Mouse (Mus musculus) liver, postnatal 0 days (tissue): ENCODE results near the gene Myo18a. TPM values are rescaled to one million over a fixed set of nuclear protein-coding genes. Genes with fewer than 3 reads are reported as not detected.

Source experiments
- ATAC-seq: fragments of 200-750 bp; cut with Nextera tagmentation; 2 replicates; pipeline ENCODE4 v1.8.0; 2017; ENCODE audit warnings: mild to moderate bottlenecking, moderate library complexity
- DNase-seq: peaks from one replicate; pipeline ENCODE4 v3.0.0-alpha.2; 2016
- H3K27ac ChIP-seq: fragments of 300-500 bp; sonication (generic); 2 replicates; pipeline ENCODE4 v1.5.1; 2014; ENCODE audit warnings: antibody characterized with exemption, moderate library complexity, mild to moderate bottlenecking, low read depth
- H3K27me3 ChIP-seq: fragments of 300-500 bp; sonication (generic); 2 replicates; pipeline ENCODE4 v1.6.1; 2014; ENCODE audit warnings: low read length, control low read depth, mixed read lengths; ENCODE audit not compliant: insufficient read depth
- H3K36me3 ChIP-seq: fragments of 300-500 bp; sonication (generic); replicated peaks from 2 replicates; pipeline ENCODE4 v1.6.1; 2014; ENCODE audit warnings: mild to moderate bottlenecking, control low read depth, low read length, moderate library complexity, mixed read lengths; ENCODE audit not compliant: insufficient read depth
- H3K4me1 ChIP-seq: fragments of 300-500 bp; sonication (generic); 2 replicates; pipeline ENCODE4 v1.6.1; 2014; ENCODE audit warnings: antibody characterized with exemption, mild to moderate bottlenecking, control low read depth; ENCODE audit not compliant: insufficient read depth
- H3K4me2 ChIP-seq: fragments of 300-500 bp; sonication (generic); 2 replicates; pipeline ENCODE4 v1.6.1; 2014; ENCODE audit warnings: low read depth, mild to moderate bottlenecking, low read length, moderate library complexity, mixed read lengths
- H3K4me3 ChIP-seq: fragments of 300-500 bp; sonication (generic); 2 replicates; pipeline ENCODE4 v1.5.1; 2014; ENCODE audit warnings: low read depth, low read length
- H3K9ac ChIP-seq: fragments of 300-500 bp; sonication (generic); replicated peaks from 2 replicates; pipeline ENCODE4 v1.6.1; 2014; ENCODE audit warnings: mild to moderate bottlenecking, moderate library complexity
- H3K9me3 ChIP-seq: fragments of 300-500 bp; sonication (generic); 2 replicates; pipeline ENCODE4 v1.6.1; 2016; ENCODE audit warnings: mild to moderate bottlenecking, control low read depth, low read length, mixed read lengths
- CTCF ChIP-seq: sonication (generic); IDR thresholded peaks from 2 replicates; pipeline ENCODE4 v1.5.1; 2016; ENCODE audit warnings: antibody characterized with exemption, low read depth
- EP300 ChIP-seq: IDR thresholded peaks from 2 replicates; pipeline ENCODE4 v1.6.1; 2016; ENCODE audit warnings: antibody characterized with exemption, low read depth, mild to moderate bottlenecking
- WGBS: fragments of 180-500 bp; shearing (Covaris S2); extraction: QIAGEN DNeasy Blood & Tissue Kit; methylation state at CpG from one replicate; pipeline ENCODE4 v1.1.7; 2014; ENCODE audit not compliant: insufficient replicate concordance; 5-methylcytosine and 5-hydroxymethylcytosine counted together
- polyA plus RNA-seq: library from polyadenylated mRNA; unstranded; fragments of >200 nt; fragmentation: Nextera tagmentation; extraction: Ambion mirVana; gene quantifications from 2 replicates; pipeline ENCODE4 v1.2.1, GENCODE M21; 2015

Myo18a gene
- polyA plus RNA-seq, 1 experiment from 2014 or later, result 10.4 TPM

DNA sequence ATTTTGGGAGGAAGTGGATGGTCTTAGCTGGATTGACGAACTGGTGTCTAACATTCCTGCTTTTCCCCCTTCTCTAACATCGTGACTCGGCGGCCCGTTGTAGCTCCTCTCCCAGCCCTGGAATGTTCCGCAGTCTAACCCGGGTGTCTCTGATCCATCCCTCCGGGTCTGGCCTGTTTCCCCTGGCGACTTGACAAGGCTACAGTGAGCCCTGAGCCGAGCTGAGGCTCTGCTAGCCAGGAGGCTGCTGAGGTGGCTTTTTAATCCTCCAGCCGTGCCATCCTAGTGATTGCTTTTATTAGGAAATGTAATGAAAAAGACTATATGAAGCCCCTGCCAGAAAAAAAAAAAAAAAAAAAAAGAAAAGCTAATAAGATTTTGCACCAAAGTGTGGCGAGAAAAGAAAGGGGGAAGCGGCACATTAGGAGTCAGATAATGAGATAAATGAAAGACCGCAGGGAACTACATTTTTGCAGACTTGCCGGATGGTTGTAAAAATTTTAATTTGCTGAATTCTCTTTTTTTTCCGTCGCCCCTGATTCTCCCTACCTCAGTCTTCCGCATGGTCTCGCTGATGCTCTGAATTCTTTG lies 143.1 kb downstream of the Myo18a start:
- 43% methylated on average over 19 of the region's 19 CpGs for WGBS
- TF ChIP-seq EP300, result no peak
- no peak for TF ChIP-seq CTCF

DNA sequence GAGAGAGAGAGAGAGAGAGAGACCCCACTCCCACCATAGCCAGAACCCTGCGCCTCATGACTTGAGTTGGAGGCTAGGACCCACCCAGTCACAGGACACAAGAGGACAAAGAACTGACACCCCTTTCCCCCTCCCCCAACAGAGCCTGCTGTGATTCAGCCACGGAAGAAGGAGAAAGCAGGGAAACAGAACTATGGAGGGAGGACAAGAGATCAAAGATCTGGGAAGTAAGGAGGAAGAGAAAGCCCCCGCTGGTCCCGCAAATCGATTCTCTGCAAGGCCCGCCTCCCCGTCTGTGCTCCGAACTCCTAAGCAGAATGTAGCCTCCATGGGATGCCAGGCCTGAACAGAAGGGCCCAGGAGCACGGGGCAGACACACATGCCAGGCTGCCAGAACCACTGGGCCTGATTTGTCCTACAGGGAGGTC lies 143.7 kb downstream of the Myo18a start:
- Histone ChIP-seq H3K27me3 (peaks cover 3% of the 10 kb centered on the region; the same call in 1 of the 2 replicates), H3K9ac (no peak overlapping the region), H3K36me3 (no peaks in the 10 kb centered on the region), H3K4me1 (no peaks in the 10 kb centered on the region), H3K27ac (no peak overlapping the region), H3K9me3 (no peaks in the 10 kb centered on the region), H3K4me2 (peak overlapping the region; percentile 19; the same call in 1 of the 2 replicates), H3K4me3 (no peak overlapping the region)
- 22% methylated on average over 9 of the region's 9 CpGs for WGBS
- ATAC-seq (no peak), DNase-seq (no peak)
- TF ChIP-seq EP300 (no peak), CTCF (no peak)

More for the DNA sequence above, 143.1 kb downstream of the Myo18a start:
- H3K27ac ChIP-seq, result no peak overlapping the region
- peaks cover 3% of the 10 kb centered on the region; the same call in 1 of the 2 replicates for H3K27me3 ChIP-seq
- H3K9me3 ChIP-seq, result no peaks in the 10 kb centered on the region
- H3K36me3 ChIP-seq, result no peaks in the 10 kb centered on the region
- no peak overlapping the region for H3K4me3 ChIP-seq
- no peak overlapping the region for H3K9ac ChIP-seq
- H3K4me1 ChIP-seq, result no peaks in the 10 kb centered on the region
- no peak for ATAC-seq
- no peak overlapping the region for H3K4me2 ChIP-seq
- no peak for DNase-seq

DNA sequence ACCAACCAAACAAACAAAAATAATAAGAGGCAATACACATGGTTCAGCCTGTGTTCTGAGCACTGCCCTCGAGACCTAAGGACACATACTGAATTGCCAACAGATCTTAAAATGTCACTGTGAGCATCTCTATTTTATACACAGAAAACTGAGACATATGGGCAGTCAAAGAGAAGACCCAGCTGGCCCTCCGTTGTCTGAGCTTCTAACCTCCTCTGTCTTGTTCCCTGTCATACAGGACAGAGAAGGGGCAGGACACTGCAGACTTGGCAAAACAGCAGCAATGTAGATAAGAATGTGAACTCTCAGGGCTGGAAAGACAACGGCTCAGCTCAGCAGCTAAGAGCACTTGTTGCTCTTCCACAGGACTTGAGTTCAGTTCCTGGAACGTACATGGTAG lies 145.4 kb downstream of the Myo18a start:
- H3K4me3 ChIP-seq, result no peak overlapping the region
- 62% methylated on average over 4 of the region's 4 CpGs for WGBS

DNA sequence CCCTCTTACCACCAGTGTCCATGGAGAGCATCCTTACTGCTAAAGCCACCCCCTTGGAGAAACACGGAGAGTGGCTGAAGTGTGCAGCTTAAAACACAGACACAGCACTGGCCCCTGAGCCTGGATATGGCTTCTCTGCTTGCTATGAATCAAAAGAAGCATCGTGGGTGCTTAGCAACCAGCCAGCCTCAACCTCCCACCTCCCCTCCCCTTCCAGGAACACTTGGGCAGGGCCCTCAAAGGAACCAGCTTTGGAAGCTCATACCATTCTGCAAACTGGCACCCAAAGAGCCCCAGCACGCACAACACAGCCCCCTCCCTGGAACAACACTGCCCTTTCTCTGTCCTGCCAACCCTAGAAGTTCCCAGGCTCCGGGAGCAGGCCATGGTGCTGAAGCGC lies 146.3 kb downstream of the Myo18a start:
- H3K9ac ChIP-seq, result no peak overlapping the region
- WGBS, result 36% methylated on average over 5 of the region's 5 CpGs
- H3K36me3 ChIP-seq, result no peaks in the 10 kb centered on the region
- no peak overlapping the region for H3K4me2 ChIP-seq
- H3K27me3 ChIP-seq, result peaks cover 20% of the 10 kb centered on the region
- no peaks in the 10 kb centered on the region for H3K9me3 ChIP-seq
- no peaks in the 10 kb centered on the region for H3K4me1 ChIP-seq
- ATAC-seq, result no peak
- H3K4me3 ChIP-seq, result no peak overlapping the region
- TF ChIP-seq EP300, result no peak
- no peak for DNase-seq
- H3K27ac ChIP-seq, result no peak overlapping the region

More for the DNA sequence above, 145.4 kb downstream of the Myo18a start:
- Histone ChIP-seq H3K9ac (no peak overlapping the region), H3K27me3 (peaks cover 14% of the 10 kb centered on the region), H3K27ac (no peak overlapping the region), H3K4me1 (no peaks in the 10 kb centered on the region), H3K4me2 (no peak overlapping the region), H3K9me3 (no peaks in the 10 kb centered on the region), H3K36me3 (no peaks in the 10 kb centered on the region)
- ATAC-seq, result no peak
- DNase-seq, result no peak
- TF ChIP-seq EP300 (no peak), CTCF (no peak)

DNA sequence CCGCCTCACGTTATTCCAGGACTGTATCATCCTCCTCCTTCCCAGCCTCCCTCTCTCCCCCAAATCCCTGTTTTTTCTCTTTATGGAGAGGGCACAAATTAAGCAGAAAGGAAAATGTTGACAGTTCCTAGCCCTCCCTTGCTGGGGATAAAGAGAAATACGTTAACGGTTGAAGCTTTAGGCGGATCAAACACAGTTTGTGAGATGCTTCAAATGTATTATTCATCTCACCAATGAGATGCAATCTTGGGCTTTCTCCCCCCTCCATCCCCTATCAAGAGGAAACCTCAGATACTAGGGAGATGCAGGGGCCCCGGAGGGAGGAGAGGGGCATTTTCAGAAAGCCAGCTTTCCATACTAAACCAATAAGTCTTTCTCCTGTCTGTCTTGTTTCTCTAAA lies 146.7 kb downstream of the Myo18a start:
- 39% methylated on average over 6 of the region's 6 CpGs for WGBS
- no peaks in the 10 kb centered on the region for H3K36me3 ChIP-seq
- H3K4me1 ChIP-seq, result no peaks in the 10 kb centered on the region
- no peak for TF ChIP-seq EP300
- TF ChIP-seq CTCF, result no peak
- no peak overlapping the region for H3K4me3 ChIP-seq
- no peak for ATAC-seq
- H3K27ac ChIP-seq, result no peak overlapping the region
- no peak overlapping the region for H3K9ac ChIP-seq
- no peak for DNase-seq
- H3K27me3 ChIP-seq, result peaks cover 23% of the 10 kb centered on the region
- no peaks in the 10 kb centered on the region for H3K9me3 ChIP-seq
- H3K4me2 ChIP-seq, result no peak overlapping the region

DNA sequence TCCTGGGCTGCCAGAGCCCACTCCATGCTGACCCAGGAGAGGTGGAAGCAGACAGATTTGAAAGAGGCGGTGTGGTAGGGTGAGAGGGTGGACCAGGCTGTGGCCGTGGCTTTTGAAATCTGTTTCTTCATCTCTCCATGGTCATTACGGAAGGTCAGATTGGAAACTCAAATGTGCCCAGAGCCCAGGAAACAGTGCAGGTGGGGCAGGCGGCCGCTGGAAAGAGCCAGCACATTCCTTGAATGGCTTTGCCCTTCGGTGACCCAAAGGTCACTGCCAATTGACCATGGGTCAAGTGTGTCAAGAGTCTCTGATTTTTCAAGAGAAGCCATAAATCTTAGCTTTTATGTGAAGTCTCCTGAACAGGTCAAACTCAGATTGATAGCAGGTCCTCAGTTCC lies 150.5 kb downstream of the Myo18a start:
- no peak for DNase-seq
- H3K27me3 ChIP-seq, result peaks cover 37% of the 10 kb centered on the region

More for the DNA sequence above, 150.5 kb downstream of the Myo18a start:
- no peaks in the 10 kb centered on the region for H3K9me3 ChIP-seq
- TF ChIP-seq EP300 (no peak), CTCF (no peak)
- WGBS, result 68% methylated on average over 6 of the region's 6 CpGs
- no peaks in the 10 kb centered on the region for H3K36me3 ChIP-seq
- H3K4me2 ChIP-seq, result no peak overlapping the region
- no peaks in the 10 kb centered on the region for H3K4me1 ChIP-seq
- H3K4me3 ChIP-seq, result no peak overlapping the region
- no peak for ATAC-seq
- H3K27ac ChIP-seq, result no peak overlapping the region
- no peak overlapping the region for H3K9ac ChIP-seq
